Mouse (Mus musculus) Muller cell, postnatal 12 days (primary cell): ENCODE results near the gene Bend6.
"Not testable (repeated sequence)": the region's sequence is repeated elsewhere in the genome, so short reads cannot be mapped to it uniquely, and the experiment has no call there.

Source experiments
- DNase-seq: peaks from one replicate; pipeline ENCODE4 v3.0.0-alpha.2; 2015; ENCODE audit errors: inconsistent ontology term

Gene Bend6

DNA sequence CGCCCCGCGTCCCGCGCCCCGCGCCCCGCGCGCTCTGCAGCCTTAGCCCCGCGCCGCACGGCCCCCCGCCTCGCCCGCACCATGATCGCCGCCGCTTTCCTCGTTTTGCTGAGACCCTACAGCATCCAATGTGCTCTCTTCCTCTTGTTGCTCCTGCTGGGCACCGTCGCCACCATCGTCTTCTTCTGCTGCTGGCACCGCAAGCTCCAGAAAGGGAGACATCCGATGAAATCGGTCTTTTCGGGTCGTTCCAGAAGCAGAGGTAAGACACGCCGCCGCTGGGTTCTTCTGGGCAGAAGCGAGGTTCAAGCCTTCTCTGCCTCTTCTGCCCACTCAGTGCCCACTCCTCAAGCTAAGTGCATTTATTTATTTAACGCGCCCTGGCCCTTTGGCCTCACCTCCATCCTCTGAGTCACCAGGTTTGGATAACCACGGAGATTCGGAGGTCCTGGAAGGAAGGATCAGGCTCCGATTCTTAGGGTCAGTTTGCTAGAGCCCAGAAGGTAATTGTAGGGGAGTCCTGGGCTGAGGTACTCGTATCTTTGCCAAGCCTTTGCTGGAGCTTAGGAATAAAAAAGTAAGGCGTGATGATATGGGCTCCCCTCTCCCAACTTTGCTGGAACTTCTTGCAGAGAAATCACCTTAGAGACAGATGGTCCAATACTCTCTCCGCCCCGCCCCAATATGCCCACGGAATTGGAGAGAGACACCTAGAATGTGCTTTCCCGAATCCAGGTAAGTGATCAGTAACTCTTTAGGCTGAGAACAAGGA is 761 bp upstream of the Bend6 start, which contains the start of gene Dst:
Dst (plus strand) TSS at position 35 of the 772 bp plus-strand sequence.
- DNase-seq = no peak

DNA sequence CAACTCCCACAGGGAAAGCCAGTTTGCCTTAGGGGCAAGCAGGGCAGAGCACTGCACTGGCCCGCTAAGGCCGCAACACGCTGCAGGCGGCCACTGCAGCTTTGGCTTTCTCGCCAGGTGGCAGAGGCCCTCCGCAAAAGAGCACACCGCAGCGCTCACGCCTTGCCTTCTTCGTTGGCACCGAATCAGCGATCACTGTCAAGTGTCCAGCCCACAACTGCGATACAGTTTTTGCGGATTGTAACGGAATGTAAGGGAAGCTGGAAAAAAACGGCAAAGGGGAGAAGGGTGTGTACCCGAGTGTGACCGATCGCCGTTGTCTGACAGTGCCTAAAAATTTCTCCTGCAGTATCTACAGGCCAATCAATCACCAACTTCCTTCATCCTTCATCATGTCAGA is 689 bp downstream of the Bend6 start:
- peak; percentile 55 for DNase-seq

DNA sequence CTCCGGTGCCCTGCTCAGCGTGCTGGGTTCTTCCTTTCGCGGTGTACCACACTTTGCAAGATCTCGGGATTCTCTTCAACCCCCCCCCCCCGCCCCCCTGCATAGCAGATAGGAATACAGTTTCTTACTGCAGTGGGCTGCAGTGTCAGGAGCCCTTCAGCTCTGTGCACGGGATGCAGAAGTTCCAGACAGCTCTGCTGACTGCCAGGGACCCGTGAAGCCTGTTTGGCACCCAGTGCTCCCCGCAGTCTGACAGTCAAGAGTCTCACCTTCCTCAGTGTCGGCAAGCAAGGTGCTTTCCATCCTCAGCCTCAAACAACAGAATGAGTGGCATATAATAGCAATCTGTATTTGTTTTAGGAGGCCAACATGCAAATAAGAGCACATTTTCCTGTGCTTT is 1.4 kb downstream of the Bend6 start:
- no peak for DNase-seq

DNA sequence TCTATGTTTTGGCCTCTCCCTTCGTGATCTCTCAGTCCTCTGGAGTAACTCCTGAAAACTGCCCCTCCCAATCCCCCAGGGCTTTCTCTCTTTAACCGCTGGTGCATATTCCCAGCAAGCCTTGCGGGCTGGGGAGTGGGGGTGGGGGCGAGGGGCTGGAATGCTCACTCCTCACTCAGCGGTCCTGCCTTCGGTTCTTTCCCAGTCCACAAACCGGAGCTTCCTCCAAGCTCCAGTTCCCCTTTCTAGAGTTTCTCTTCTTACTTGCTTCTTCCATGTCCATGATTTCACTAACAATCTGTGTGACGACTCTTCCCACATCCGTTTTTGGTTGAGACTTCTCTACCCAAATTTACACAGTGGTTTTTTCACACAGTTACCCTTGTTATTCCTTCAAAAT is 4.0 kb downstream of the Bend6 start:
- DNase-seq = peak; percentile 9

DNA sequence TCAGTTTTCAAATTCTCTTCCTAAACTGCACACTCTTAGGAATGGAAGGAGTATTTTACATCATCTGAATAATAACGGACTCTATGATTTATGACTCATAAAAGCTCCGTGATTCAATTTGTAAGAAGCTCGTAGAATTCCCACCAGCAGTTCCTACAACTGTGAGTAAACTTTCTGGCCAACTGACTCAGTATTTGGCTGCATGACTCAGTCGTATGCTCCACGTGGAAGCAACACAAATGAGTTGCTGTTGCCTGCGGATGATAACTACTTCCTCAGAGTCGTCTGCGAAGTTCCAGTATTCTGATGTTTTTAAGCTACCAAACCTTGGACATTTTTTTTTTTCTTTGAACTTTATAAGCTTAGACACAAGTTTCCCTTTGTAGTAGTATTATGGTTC is 7.4 kb downstream of the Bend6 start:
- DNase-seq = peak; percentile 40

DNA sequence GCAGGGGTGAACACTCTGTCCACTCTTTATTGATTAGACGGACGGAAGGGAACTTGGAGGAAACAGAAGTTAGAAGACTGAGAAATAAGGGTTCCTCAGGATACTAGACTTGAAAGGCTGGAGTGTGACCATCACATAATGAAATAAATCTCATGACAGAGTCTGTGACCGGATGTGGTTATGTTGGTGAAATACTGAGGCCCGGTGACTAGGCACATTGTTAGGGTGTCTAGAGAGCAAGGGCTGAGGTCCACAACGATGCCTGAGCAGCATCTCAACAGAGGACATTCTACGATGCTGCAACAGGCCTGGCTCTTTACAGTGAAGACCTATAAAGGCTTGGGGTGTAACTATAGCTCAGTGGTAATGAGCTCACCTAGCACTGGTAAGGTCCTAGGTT is 9.2 kb downstream of the Bend6 start:
- DNase-seq = no peak

DNA sequence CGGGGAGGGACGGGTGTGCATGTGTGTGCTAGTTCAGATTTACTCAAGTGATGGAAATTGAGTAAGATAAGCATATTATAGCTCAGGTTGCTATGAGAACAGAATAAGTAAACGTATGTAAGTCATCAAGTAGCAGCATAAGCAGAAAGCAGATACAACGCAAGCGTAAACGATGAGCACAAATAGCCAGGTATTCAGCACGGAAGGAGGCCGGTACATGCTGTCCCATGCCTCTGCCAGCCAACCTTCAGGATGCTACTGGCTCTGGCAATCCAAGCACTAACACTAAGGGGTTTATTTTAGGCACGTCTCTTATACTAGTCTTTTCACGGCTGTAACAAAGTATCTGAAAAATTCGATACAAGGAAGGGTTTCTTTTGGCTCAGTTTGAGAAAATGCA is 10.2 kb downstream of the Bend6 start:
- no peak for DNase-seq

DNA sequence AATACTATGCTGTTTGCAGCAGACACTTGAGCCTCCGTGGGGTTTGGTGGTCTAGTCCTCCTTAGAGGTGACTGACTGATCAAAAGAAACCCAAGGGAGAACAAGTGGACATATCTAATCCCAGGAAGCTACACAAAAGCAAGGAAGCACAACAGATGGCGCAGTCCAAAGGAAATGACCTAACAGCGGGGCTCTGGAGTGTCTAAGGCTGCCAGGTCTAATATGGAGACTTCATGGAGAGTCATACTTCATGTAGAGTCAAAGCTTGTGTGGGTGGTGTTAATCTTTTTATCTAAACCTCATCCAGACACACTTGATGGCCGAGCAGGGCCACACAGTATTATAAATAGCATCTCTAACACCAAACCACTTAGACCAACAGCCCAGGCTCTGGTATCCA is 10.9 kb downstream of the Bend6 start:
- no peak for DNase-seq

DNA sequence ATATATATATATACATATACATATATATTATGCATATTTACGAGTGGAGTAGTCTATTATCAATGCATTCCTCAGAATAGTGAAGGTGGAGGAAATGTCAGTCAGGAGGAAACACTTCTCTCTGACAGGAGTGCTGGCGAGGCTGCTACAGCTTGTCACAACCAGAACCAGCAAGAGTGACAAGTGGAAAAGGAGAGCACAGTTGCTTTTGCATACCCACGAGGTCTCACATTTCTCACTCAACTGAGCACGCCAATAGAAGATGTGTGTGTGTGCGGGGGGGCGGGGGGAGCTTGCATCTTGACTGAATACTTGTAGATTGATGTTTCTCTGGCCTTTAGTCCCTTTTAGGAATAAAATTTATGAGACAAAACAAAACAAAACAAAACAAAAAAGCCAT is 11.5 kb downstream of the Bend6 start:
- DNase-seq = no peak

DNA sequence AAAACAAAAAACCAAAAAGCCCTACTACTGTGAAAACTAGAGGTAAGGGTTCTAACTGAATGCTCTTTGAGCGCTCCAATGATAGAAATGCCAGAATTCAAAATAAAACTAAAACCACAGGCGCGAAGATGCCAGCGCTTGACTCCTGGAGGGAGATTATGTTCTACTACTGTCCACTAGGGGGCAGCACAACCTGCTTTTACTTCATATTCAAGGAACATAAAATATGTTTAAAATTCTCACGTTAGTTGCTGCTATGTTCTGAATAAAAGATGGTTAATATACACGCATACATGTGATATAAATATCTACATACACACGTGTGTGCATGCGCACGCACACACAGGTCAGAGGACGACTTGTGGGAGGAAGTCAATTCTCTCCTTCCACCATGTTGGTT is 14.8 kb downstream of the Bend6 start:
- DNase-seq = no peak

DNA sequence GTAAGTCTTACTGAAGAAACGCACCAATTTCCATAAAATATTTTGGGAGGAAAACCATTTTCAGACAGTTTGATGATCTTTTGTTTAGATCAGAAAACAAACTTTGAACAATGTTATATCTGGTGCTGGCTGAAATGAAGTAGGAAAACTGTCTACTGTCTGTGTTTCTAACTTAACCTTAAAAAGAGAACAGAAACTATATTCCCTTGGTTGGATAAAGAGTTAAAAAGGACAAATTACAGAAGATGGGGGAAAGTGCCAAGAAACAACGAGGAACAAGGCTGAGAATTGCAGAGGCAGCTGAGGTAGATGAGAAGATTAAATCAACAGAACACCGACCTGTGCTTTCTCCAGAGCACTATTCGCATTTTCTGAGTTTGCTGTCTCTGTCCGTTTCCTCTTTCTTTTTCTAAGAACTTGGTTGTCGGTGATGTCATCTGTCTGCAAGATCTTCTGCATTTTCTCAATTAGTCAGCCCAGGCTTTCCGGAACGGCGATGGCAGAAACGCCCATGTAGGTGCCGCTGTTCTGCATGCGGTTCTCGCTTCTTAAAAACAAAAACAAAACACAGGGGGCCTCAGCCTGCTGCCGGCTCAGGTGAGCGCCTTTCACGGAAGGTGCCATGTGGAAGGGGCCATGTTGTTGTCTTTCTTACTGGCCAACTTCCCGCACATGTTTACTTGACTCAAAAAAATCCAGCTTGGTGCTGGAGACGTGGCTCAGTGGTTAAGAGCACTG is 24.3 kb downstream of the Bend6 start:
- DNase-seq = peak; percentile 26

DNA sequence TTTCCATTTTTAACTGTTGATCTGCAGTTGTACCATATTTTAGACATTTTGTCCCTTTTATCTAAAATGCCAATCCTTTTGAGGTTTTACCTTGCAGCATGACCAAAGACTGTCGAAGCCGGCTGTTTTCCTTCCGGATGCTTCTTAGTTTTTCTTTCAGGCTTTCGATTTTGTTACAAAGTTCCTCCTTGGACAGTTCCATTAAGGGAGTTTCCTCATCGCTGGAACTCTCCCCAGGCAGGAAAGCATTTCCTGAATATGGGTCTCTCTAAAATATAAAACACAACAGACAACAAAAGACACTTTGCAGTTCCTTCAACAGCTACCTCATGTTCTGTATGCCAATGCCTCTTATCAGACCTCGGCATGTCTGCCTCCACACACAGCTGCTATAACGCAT is 29.4 kb downstream of the Bend6 start:
- no peak for DNase-seq

DNA sequence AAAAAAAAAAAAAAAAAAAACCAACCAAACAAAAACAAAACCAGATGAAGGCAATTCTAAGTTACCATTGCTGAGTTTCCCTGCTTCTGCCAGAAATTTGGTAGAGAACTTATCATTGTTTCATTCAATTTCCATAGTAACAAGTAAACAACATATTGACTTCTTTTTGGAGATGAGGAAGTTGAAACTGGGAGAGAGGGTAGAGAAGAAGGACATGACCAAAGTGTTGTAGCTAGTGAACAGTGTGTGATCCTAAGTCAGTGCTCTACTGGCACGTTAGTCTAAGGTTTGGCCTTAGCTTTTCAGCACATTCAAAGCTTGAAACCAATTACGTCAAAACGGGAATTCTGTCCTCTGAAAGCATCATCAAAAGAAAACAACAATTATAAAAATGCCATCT is 31.2 kb downstream of the Bend6 start:
- DNase-seq = no peak

DNA sequence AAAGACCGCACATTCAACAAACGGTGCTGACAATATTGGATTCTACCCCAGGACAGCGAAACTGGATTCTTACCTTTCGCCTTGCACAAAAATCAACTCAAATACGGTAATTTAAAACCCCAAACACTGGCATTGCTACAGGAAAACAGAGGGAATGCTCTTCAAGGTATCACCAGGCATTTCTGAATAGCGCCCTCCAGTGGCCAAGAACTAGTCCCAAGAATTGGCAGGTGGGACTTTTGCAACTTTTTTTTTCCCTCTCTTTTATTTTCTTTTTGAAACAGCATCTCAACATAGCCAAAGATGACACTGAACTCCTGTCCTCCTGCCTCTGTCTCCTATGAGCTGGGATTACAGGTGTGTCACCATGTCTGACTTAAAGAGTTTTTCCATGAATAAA is 31.9 kb downstream of the Bend6 start:
- DNase-seq = no peak

DNA sequence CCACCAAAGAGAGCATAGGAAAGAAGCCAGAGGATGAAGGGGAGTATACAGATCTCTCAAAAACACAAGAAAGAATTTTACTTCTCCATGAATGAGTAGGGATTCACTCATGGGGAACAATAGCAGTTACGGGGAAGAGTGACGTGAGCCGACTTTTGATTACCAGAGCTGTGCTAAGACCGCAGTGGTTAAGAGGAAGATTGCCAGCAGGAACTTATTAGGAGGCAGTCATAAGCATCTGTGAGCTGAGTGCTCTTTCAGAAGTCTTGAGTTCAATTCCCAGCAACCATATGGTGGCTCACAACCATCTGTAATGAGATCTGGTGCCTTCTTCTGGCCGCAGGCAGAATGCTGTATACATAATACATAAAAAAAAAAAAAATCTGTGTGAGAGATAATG is 34.1 kb downstream of the Bend6 start:
- no peak for DNase-seq

DNA sequence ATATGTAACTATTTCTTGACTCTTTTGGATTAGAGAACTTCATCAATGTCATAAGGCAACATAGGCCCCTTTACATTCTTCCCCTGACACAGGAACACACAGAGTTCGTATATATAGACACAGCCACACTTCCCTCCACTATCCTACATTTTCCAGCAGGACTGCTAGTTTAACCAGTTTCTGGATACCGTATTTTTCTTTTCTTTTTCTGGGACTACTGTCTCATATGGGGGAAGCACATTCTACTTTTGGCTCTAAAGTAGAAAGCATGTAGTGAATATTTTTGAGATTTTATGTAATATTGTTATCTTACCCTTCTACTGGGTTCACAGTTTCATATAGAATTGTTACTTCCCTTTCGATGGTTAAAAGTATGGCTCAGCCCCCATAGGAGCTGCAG is 38.2 kb downstream of the Bend6 start:
- no peak for DNase-seq

DNA sequence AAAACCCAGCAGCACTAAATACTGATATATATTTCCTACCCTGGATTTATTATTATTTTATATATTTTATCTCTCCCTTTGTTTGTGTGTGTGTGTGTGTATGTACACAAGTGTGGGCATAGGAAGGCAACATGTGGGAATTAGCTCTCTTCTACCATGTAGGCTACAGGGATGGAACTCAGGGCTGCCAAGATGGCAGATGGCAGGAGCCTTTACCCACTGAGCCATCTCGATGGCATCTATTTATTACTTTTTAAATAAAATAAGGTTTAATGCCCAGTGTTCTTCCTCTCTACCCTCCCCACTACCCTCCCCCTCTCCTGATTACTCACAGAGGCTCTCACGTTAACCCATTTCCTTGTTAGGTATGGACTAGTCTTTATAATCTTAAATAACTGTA is 38.6 kb downstream of the Bend6 start:
- no peak for DNase-seq

DNA sequence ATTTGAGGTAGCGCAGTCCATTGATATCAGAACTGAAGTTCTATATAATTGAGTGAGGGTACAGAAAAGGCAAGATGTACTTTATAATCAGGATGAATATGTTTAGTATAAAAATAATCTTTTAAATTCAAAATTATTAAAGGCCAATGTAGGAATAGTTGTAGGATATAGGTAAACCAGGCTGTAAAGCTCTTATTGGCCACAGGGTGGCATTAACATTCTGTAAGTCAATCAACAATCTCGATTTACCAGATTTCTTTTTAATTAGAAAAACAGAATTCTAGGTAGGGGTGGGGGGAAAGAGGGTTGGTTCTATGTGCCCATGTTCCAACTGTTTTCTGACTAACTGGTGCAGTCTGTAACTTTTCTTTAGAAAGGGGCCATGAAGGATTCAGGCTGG is 60.8 kb downstream of the Bend6 start:
- no peak for DNase-seq

DNA sequence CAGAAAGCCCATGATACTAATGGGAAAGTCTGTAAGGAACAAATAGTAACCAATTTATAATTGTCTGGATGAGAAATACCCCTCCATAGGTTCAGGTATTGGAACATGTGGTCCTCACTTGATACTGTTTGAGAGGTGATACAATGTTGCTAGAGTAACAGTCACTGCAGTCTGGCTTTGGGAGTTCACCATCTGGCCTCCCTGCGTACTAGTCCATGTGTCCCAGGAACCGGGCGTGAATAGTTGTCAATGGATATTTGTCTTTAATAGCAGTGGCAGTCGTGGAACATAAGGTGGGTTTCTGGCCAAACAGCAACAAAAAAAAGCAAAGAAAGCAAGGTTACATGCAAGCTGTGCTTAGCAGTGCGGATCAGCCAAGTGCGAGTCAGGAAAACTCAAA is 63.8 kb downstream of the Bend6 start:
- DNase-seq = no peak

DNA sequence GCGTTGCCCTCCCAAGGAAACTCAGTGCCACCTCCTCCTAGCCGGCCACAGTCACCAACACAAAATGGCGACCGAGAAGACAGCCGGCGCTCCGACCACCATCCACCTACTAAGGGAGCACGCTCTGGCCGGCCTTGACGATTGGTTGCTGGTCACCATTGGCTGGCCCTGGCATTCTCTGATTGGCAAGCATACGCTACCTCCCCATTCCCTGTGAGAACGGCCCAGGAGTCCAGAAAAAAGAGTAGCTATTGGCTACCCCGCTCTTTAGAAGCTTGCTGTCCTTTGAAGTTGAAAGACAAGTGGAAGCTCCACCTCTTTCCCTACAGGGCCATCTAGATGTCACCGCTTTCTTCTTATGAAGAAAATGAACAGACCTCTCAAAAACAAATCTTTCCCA is 68.7 kb downstream of the Bend6 start:
- not testable (repeated sequence) for DNase-seq

DNA sequence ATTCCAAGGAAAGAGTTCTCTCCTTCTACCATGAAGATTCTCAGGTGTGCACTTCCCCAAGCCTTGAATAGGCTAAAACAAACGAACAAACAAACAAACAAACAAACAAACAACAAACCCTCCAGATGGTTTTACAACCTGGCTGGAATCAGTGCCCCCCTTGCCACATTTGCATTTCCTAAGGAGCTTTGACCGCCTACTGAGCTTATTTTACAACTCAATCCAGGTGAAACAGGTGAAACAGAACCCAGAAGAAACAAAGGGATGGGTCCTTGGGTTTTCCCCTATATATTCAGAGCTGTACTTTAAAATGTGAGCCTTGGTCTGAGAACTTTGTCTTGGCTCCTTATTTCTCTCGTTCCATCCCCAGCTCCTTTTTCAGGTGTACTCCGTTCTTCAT is 77.0 kb downstream of the Bend6 start:
- no peak for DNase-seq

DNA sequence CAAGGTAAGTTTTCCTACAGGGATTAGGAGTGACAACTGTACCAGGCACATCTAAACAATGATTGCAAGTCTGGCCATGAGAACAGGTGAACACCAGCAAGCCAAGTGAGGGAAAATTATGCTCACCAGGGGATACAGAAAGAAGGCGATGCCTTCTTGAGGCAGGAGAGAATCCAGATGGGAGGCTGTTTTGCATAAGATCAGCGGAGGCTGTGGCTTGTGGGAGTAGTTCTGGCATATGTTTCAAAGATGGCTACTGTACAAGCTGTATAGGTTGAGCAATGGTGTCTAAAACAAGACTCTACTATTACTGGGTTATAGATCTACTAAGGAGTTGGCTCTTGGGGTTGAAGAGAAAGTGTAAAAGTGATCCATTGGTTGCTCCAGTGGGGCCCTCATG is 89.7 kb downstream of the Bend6 start:
- no peak for DNase-seq
